Mouse (Mus musculus): ENCODE results near the gene Ttc28. TPM values are rescaled to one million over a fixed set of nuclear protein-coding genes. Genes with fewer than 3 reads are reported as not detected.

The Ttc28 gene
- polyA plus RNA-seq, 1 experiment from 2014 or later, result 9.0 TPM

DNA sequence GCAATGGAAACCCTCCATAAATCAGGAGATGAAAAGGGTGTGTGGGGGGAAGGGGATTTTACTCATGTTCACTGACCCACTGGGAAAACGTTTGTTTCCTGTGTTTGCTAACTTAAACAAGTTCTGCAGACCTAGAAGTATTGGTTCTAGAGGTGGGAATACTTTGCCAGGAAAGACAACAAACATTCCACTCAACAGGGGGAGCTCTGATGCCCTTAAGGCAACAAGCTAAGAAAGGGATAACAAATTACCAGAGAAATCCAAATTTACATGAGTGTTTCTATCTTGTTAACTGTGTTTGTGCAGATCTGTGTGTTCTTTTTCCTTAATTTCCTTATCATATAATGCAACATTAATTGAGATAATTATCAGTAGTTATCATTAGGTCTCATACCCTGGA is 446.2 kb downstream of the Ttc28 start:
- no peaks in the 10 kb centered on the region for H3K36me3 ChIP-seq (ENCODE audit: control insufficient read depth, insufficient read depth, low read length)
- no peak overlapping the region for H3K4me2 ChIP-seq (ENCODE audit: low read depth, low read length)
- H3K4me1 ChIP-seq (ENCODE audit: control insufficient read depth, insufficient read depth, low read length), result peaks cover 6% of the 10 kb centered on the region
- H3K9ac ChIP-seq (ENCODE audit: low read length), result no peak overlapping the region
- ATAC-seq (ENCODE audit: insufficient read depth, low FRiP score), result no peak
- no peaks in the 10 kb centered on the region for H3K9me3 ChIP-seq (replicated peaks; ENCODE audit: control insufficient read depth, low read length)
- no peaks in the 10 kb centered on the region for H3K27me3 ChIP-seq (ENCODE audit: control insufficient read depth, insufficient read depth, low read length)
- WGBS, result 6% methylated on average over 1 of the region's 1 CpGs
- no peak overlapping the region for H3K27ac ChIP-seq (ENCODE audit: low read length)
- no peak overlapping the region for H3K4me3 ChIP-seq (replicated peaks; ENCODE audit: low read length)

DNA sequence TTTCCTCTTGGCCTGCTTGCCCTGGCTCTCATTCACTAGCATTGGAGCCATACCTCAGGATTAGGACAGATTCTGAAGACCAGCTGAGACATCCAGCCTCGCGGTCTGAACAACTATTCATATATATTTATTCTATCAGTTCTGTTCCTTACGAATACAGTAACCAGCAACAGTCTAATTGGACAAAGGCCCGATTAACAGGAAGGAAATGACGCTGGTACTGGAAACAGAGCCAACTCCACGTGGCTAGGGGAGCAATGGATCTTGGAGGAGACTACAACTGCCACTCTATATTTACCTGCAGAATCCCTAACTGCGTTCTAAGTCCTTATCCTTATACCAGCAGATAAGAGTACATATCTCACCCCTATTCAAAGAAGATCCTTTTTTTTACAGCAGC is 447.8 kb downstream of the Ttc28 start:
- Histone ChIP-seq H3K4me1 (ENCODE audit: control insufficient read depth, insufficient read depth, low read length) (peaks cover 17% of the 10 kb centered on the region), H3K27ac (ENCODE audit: low read length) (no peak overlapping the region), H3K9ac (ENCODE audit: low read length) (no peak overlapping the region), H3K4me3 (replicated peaks; ENCODE audit: low read length) (no peak overlapping the region), H3K9me3 (replicated peaks; ENCODE audit: control insufficient read depth, low read length) (no peaks in the 10 kb centered on the region), H3K36me3 (ENCODE audit: control insufficient read depth, insufficient read depth, low read length) (no peaks in the 10 kb centered on the region), H3K27me3 (ENCODE audit: control insufficient read depth, insufficient read depth, low read length) (no peaks in the 10 kb centered on the region), H3K4me2 (ENCODE audit: low read depth, low read length) (no peak overlapping the region)
- WGBS, result 75% methylated on average over 7 of the region's 7 CpGs
- ATAC-seq (ENCODE audit: insufficient read depth, low FRiP score), result no peak

DNA sequence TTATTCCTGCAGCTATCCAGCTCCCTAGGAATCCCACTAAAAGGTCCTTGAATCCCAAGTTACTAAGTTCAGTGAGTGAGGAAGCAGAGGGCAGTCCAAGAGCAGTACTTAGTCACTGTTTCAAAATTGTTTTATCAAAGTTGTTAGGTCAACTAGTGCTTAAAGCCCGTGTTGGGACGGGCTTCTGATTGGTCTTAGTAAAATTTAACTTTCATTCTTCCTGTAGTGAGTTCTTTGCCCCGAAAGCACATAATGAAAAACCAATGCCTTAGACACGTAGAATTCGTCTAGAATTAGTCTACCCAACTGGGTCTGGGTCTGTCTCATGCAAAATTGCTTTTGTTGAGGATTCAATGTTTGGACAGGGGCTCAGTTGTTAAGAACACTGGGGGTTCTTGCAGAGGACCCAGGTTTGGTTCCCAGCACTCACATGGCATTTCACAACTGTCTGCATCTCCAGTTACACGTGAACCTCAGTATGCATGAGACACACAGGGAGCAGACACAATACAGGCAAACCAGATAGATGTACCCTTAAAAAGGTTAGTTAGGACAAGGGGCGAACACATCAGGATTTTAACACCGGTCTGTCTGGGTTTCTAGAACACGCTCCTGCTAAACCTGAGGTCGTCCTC is 450.3 kb downstream of the Ttc28 start:
- Histone ChIP-seq H3K9me3 (replicated peaks; ENCODE audit: control insufficient read depth, low read length) (no peaks in the 10 kb centered on the region), H3K4me1 (ENCODE audit: control insufficient read depth, insufficient read depth, low read length) (peaks cover 19% of the 10 kb centered on the region), H3K36me3 (ENCODE audit: control insufficient read depth, insufficient read depth, low read length) (0 out of 2 replicates have a peak, but pooled peaks cover 3% of the 10 kb centered on the region), H3K9ac (ENCODE audit: low read length) (peak overlapping the region; percentile 90), H3K27ac (ENCODE audit: low read length) (peak overlapping the region; percentile 91), H3K4me3 (replicated peaks; ENCODE audit: low read length) (peak overlapping the region; percentile 96), H3K4me2 (ENCODE audit: low read depth, low read length) (peak overlapping the region; percentile 85), H3K27me3 (ENCODE audit: control insufficient read depth, insufficient read depth, low read length) (no peaks in the 10 kb centered on the region)
- peak; percentile 44 for ATAC-seq (ENCODE audit: insufficient read depth, low FRiP score)
- WGBS, result 20% methylated on average over 10 of the region's 10 CpGs

DNA sequence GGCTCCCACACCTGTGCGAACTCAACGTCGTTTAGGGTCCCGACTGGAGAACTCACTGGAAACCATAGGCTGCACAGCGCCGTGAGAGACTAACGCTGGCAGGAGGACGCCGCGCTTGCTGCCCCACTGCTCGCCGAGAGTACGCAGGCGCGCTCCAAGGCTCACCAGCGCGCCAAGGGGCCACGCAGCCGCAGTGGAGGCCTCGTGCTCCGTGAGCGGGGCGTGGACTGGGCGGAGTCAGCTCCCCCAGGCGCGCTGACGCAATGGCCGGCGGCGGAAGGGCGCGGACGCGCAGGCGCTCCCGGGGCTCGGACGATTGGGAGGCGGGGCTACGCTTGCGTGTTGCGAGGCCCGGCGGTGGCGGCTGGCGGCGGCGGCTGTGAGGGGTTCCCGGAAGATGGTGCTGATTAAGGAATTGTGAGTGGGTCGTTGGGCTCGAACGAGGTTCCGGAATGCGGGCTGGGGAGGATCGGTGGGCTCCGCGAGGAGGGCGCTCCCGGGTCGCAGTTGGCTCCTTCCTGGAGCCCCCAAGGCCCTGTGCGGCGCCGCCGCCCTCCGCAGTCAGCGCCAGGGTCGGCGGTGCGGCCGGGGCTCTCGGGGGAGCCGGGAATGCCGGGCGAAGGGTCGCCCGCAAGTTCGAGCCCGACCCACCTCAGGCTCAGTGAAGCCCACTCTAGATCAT is 451.0 kb downstream of the Ttc28 start, which contains the start of gene Pitpnb:
Gene Pitpnb, plus strand, starts transcription at position 347 of the 682 bp plus-strand sequence.
- H3K4me2 ChIP-seq (ENCODE audit: low read depth, low read length), result peak within 1 kb of the TSS; percentile 85
- H3K9ac ChIP-seq (ENCODE audit: low read length), result peak within 1 kb of the TSS; percentile 98
- H3K9me3 ChIP-seq (replicated peaks; ENCODE audit: control insufficient read depth, low read length), result no peaks in the 10 kb centered on the region
- 0 out of 2 replicates have a peak, but pooled peaks cover 3% of the 10 kb centered on the region for H3K36me3 ChIP-seq (ENCODE audit: control insufficient read depth, insufficient read depth, low read length)
- under 1% methylated on average over 78 of the region's 78 CpGs for WGBS
- H3K27me3 ChIP-seq (ENCODE audit: control insufficient read depth, insufficient read depth, low read length), result no peaks in the 10 kb centered on the region
- H3K27ac ChIP-seq (ENCODE audit: low read length), result peak within 1 kb of the TSS; percentile 91
- H3K4me3 ChIP-seq (replicated peaks; ENCODE audit: low read length), result peak within 1 kb of the TSS; percentile 96
- ATAC-seq (ENCODE audit: insufficient read depth, low FRiP score), result peak; percentile 100
- peaks cover 19% of the 10 kb centered on the region for H3K4me1 ChIP-seq (ENCODE audit: control insufficient read depth, insufficient read depth, low read length)

DNA sequence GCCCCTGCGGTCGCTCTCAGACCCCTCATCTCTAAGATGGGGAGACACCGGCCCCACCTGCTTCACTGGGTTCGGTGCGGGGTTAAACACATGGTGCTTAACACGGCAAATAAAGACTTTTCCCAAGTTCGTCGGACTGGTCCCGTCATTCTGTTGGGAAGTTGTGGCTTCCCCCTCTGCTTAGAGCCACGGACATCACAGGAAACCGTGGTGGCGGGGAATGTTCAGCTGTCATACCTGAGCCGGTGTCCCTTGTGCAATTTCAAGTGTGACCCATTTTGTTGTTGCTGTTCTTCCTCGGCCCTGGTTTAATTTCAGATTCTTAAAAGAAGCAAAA is 451.5 kb downstream of the Ttc28 start:
- no peak for ATAC-seq (ENCODE audit: insufficient read depth, low FRiP score)
- Histone ChIP-seq H3K4me1 (ENCODE audit: control insufficient read depth, insufficient read depth, low read length) (peaks cover 19% of the 10 kb centered on the region), H3K9ac (ENCODE audit: low read length) (peak overlapping the region; percentile 98), H3K4me2 (ENCODE audit: low read depth, low read length) (peak overlapping the region; percentile 84), H3K27me3 (ENCODE audit: control insufficient read depth, insufficient read depth, low read length) (no peaks in the 10 kb centered on the region), H3K4me3 (replicated peaks; ENCODE audit: low read length) (peak overlapping the region; percentile 96), H3K36me3 (ENCODE audit: control insufficient read depth, insufficient read depth, low read length) (0 out of 2 replicates have a peak, but pooled peaks cover 3% of the 10 kb centered on the region), H3K9me3 (replicated peaks; ENCODE audit: control insufficient read depth, low read length) (no peaks in the 10 kb centered on the region), H3K27ac (ENCODE audit: low read length) (peak overlapping the region; percentile 70)
- WGBS, result 0% methylated on average over 14 of the region's 14 CpGs

DNA sequence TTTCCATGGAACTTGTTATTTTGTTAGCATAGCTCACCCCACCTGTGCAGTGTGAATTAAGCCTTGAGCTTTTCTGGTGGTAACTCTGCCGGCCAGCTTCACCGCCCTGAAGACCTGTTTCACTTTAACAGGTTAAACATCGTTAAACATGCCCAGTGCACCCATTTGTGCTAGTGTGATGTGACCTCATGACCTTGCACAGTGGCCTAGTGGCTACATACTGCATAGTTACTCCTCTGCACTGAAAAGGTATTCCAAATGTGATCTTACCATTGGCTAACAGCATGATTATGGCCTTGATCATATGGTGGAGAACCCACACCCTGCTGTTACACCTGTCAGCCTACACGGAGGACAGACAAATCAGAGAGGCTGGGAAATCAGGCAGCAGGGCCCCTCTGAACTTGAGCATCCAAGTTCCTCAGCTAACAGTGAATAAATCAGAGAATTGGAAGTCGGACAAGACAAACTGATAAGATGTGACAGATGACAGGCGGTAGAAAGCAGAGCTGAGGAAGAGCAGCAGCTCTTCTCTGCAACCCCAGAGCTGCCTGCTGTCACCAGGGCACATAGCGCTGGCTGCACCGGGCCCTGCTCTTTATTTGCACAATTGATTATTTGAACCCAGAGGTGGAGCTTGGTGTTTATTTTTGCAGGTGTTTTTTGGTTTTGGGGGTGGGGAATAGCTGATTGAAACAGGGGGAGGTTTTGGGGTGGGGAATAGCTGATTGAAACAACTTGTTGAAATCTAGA is 456.5 kb downstream of the Ttc28 start:
- Histone ChIP-seq H3K9me3 (replicated peaks; ENCODE audit: control insufficient read depth, low read length) (no peaks in the 10 kb centered on the region), H3K27ac (ENCODE audit: low read length) (no peak overlapping the region; the same call in 1 of the 2 replicates), H3K4me3 (replicated peaks; ENCODE audit: low read length) (no peak overlapping the region), H3K9ac (ENCODE audit: low read length) (no peak overlapping the region), H3K4me2 (ENCODE audit: low read depth, low read length) (no peak overlapping the region), H3K36me3 (ENCODE audit: control insufficient read depth, insufficient read depth, low read length) (peaks cover 21% of the 10 kb centered on the region; the same call in 1 of the 2 replicates), H3K27me3 (ENCODE audit: control insufficient read depth, insufficient read depth, low read length) (no peaks in the 10 kb centered on the region), H3K4me1 (ENCODE audit: control insufficient read depth, insufficient read depth, low read length) (peaks cover 13% of the 10 kb centered on the region)
- ATAC-seq (ENCODE audit: insufficient read depth, low FRiP score), result peak; percentile 37; the same call in 1 of the 2 replicates
- 56% methylated on average over 8 of the region's 8 CpGs for WGBS

MicroRNAs encoded within 50 kb of the gene (microRNA counts, 519-probe panel; counts per million panel counts)
- microRNA mmu-miR-701, result 2,040 counts per million, percentile 41 among the panel's probes with 10 or more counts

Small RNAs within 50 kb of the gene (microRNA-seq; reads per million reads assigned to microRNA genes)
- gene Mir701, result 71.0 reads per million, percentile 51 among the genes with 10 or more reads in this experiment

Other genes starting within 250 kb of the Ttc28 start
- 47.2 and 48.5 TPM in 2 replicates for gene Noc4l, start 226.4 kb upstream of the Ttc28 start, polyA plus RNA-seq (2015; fragmentation: Nextera tagmentation; extraction: Ambion mirVana)
- 15.1 and 16.1 TPM in 2 replicates for gene Ddx51, start 226.4 kb upstream of the Ttc28 start, polyA plus RNA-seq (2015; fragmentation: Nextera tagmentation; extraction: Ambion mirVana)
- gene Ep400, start 109.1 kb upstream of the Ttc28 start, polyA plus RNA-seq (2015; fragmentation: Nextera tagmentation; extraction: Ambion mirVana), result 30.8 and 42.4 TPM in 2 replicates
- gene Pus1, start 99.1 kb upstream of the Ttc28 start, polyA plus RNA-seq (2015; fragmentation: Nextera tagmentation; extraction: Ambion mirVana), result 37.8 and 38.3 TPM in 2 replicates
- 12.0 and 12.8 TPM in 2 replicates for gene Ulk1, start 69.7 kb upstream of the Ttc28 start, polyA plus RNA-seq (2015; fragmentation: Nextera tagmentation; extraction: Ambion mirVana)
- 23.9 and 28.7 TPM in 2 replicates for gene Hscb, start 40.0 kb upstream of the Ttc28 start, polyA plus RNA-seq (2015; fragmentation: Nextera tagmentation; extraction: Ambion mirVana)
- 29.2 and 31.3 TPM in 2 replicates for gene Chek2, start 39.8 kb upstream of the Ttc28 start, polyA plus RNA-seq (2015; fragmentation: Nextera tagmentation; extraction: Ambion mirVana)